Mouse (Mus musculus): ENCODE data around the gene Alg14. TPM values are rescaled to one million over a fixed set of nuclear protein-coding genes. Genes with fewer than 3 reads are reported as not detected.

Alg14 gene
- 28.5 and 32.2 TPM in 2 replicates for polyA plus RNA-seq (2016; fragmentation: Nextera tagmentation; extraction: Ambion mirVana)

DNA sequence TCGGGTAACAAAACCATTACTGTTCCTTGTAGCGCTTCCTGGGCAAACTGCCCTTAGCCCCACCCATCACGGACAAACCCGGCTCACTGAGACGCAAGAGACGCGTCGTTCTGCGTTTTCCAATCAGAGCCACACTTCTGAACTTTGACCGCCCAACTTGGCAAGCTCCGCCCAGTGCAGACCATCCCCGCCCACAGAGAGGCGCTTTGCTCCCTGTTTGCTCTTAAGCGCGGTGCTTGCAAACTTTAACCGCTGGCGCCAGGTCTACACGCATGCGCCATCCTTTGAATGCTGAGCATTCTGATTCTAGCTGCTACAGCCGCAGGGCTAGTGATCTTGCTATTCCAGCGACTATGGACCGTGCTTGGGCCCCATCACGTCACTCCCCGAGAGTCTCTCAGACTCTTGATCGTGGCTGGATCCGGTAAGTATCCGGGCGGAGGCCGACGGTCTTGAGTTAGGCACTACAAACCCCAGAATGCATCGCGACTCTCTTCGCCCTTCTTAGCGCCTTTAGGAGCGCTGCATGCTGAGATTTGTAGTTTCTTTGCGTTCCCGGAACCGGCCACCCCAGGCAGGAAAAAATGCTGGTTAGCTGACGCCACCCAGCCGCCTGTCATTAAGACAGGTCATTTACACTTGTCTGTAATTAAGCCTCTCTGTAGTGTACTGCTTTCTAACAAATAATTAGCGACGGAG lies at the start of gene Alg14:
Gene Alg14 (plus strand): TSS at position 214 of the 699 bp plus-strand sequence.
- H3K4me2 ChIP-seq, result peak within 1 kb of the TSS; percentile 60
- WGBS, result under 1% methylated on average over 42 of the region's 42 CpGs
- peak within 1 kb of the TSS; percentile 52 for H3K4me3 ChIP-seq (replicated peaks)
- H3K9me3 ChIP-seq, result no peaks in the 10 kb centered on the region
- peak within 1 kb of the TSS; percentile 90 for H3K27ac ChIP-seq
- H3K4me1 ChIP-seq (replicated peaks), result peaks cover 6% of the 10 kb centered on the region; the same call in 1 of the 2 replicates
- no peaks in the 10 kb centered on the region for H3K27me3 ChIP-seq
- peak; percentile 97 for ATAC-seq (ENCODE audit: insufficient number of reproducible peaks, insufficient read depth, low FRiP score, low TSS enrichment, low read depth)
- H3K9ac ChIP-seq (replicated peaks), result peak within 1 kb of the TSS; percentile 61
- H3K36me3 ChIP-seq, result no peaks in the 10 kb centered on the region

DNA sequence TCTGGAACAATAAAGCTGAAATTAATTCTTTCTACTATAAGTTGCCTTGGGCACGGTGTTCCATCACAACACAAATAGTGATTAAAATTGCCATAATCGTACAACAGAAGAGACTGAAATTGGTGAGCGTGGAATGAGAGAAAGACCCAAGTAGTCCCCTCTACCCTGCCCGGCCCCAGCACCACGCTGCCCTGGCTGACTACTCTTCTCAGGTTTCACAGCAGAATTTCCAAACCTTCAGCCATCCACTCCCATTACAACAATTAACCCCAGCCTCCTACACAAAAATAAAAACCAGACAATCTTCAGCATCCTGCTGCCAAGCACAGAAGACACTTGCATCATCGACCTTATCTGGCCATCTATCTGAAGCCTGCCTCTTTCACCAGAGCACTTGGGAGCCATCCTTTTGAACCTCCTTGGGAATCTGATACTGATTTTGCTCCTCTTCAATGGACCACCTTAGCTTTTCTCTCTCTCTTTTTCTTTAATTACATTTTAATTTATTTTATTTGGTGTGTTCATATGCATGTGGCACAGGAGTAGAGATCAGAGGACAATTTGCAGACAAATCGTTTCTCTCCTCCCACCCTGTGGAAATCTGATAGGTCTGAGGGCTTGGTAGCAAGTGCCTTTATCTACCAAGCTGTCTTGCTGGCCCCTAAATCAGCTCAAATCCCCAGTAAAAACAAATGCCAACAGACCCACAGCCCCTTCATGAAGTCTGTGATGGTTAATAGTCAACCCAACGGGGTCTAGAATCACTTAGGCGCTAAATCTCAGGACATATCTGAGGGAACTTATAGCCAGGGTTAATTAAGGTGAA lies 49.2 kb upstream of the Alg14 start:
- no peaks in the 10 kb centered on the region for H3K9me3 ChIP-seq
- 33% methylated on average over 9 of the region's 9 CpGs for WGBS
- 0 out of 2 replicates have a peak, but pooled peaks have one; percentile 24 for ATAC-seq (ENCODE audit: insufficient number of reproducible peaks, insufficient read depth, low FRiP score, low TSS enrichment, low read depth)
- no peak overlapping the region for H3K4me3 ChIP-seq (replicated peaks)
- H3K4me2 ChIP-seq, result no peak overlapping the region
- H3K27ac ChIP-seq, result no peak overlapping the region
- no peak overlapping the region for H3K9ac ChIP-seq (replicated peaks)
- no peaks in the 10 kb centered on the region for H3K27me3 ChIP-seq
- H3K36me3 ChIP-seq, result no peaks in the 10 kb centered on the region
- H3K4me1 ChIP-seq (replicated peaks), result peaks cover 26% of the 10 kb centered on the region

DNA sequence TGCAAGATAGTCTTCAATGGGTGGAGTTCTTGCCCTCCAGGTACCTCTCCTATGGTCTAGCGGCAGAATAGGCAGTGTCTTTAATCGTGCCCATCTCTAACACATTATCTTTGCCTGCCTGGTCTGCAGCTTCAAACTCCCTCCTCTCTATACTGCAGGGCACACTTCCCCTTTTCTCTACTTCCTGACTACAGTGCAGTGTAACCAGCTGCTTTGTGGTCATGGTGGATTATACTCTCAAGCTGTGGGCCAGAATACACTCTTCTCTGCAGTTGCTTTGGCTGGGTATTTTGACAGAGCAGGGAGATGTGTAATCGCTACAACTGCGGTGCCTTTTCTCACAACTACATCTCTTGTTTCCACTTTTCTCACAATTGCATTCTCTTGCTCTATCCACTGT lies 48.6 kb upstream of the Alg14 start:
- H3K36me3 ChIP-seq, result no peaks in the 10 kb centered on the region
- H3K9me3 ChIP-seq, result no peaks in the 10 kb centered on the region
- no peak for ATAC-seq (ENCODE audit: insufficient number of reproducible peaks, insufficient read depth, low FRiP score, low TSS enrichment, low read depth)
- H3K4me1 ChIP-seq (replicated peaks), result peaks cover 26% of the 10 kb centered on the region
- no peaks in the 10 kb centered on the region for H3K27me3 ChIP-seq
- H3K4me3 ChIP-seq (replicated peaks), result no peak overlapping the region
- WGBS, result 74% methylated on average over 4 of the region's 4 CpGs
- no peak overlapping the region for H3K4me2 ChIP-seq
- no peak overlapping the region for H3K9ac ChIP-seq (replicated peaks)
- H3K27ac ChIP-seq, result no peak overlapping the region

- no peak overlapping the region for H3K4me2 ChIP-seq
- H3K27me3 ChIP-seq, result no peaks in the 10 kb centered on the region
- no peak overlapping the region for H3K4me3 ChIP-seq (replicated peaks)
- no peaks in the 10 kb centered on the region for H3K36me3 ChIP-seq
- no peak for ATAC-seq (ENCODE audit: insufficient number of reproducible peaks, insufficient read depth, low FRiP score, low TSS enrichment, low read depth)
- no peaks in the 10 kb centered on the region for H3K9me3 ChIP-seq
- H3K9ac ChIP-seq (replicated peaks), result no peak overlapping the region
- 83% methylated on average over 9 of the region's 9 CpGs for WGBS
- H3K4me1 ChIP-seq (replicated peaks), result no peaks in the 10 kb centered on the region
- H3K27ac ChIP-seq, result no peak overlapping the region
These were observed 41.5 kb upstream of the Alg14 start for GRCm38 (mm10) chr3:121250048-121250447.

DNA sequence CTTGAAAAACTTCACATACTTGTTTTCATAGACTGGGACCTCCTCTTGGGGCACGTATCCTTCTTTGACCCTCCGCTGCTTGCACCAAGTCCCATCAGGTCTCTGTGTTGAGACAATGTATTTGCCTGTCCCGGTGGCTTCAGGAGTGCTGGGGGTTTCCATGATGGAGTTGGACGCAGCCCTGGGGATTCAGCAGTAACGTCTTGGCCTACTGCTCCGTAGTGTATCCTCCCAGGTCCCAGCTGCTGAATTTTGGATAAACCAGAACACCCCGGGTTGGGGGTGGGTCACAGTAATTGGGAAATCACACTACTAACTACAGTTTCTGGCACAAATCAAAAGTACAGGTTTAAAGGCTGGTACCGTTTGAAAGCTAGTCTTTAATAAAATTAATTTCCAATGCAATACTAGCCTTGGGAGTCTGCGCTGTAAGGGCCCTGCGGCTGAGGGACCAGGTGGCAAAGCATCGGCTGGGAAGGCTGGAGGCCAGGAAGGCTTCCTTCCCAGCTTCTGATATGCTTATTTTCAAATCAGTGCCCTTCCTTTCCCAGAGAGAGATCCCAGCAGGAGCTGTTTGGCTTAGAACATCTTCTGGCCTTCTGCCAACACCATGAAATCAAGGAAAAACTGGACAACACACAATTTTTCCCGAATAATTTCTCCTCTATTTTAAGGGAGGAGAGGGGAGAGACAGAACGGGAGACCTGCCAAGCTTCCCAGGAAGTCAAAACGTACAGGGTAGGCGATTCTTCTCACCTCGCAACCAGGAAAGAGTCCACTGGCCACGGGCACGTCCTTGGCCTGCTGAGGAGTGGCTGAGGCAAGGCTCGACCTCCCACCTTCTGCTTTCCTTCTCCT lies 40.8 kb upstream of the Alg14 start:
- 81% methylated on average over 19 of the region's 19 CpGs for WGBS
- no peak for ATAC-seq (ENCODE audit: insufficient number of reproducible peaks, insufficient read depth, low FRiP score, low TSS enrichment, low read depth)

GRCm38 (mm10) chr3:121255501-121255900 lies 36.1 kb upstream of the Alg14 start:
- Histone ChIP-seq H3K4me3 (replicated peaks) (no peak overlapping the region), H3K36me3 (no peaks in the 10 kb centered on the region), H3K27me3 (peaks cover 22% of the 10 kb centered on the region), H3K4me1 (replicated peaks) (no peaks in the 10 kb centered on the region; the same call in 1 of the 2 replicates), H3K9me3 (no peaks in the 10 kb centered on the region), H3K27ac (no peak overlapping the region), H3K4me2 (no peak overlapping the region), H3K9ac (replicated peaks) (no peak overlapping the region)
- ATAC-seq (ENCODE audit: insufficient number of reproducible peaks, insufficient read depth, low FRiP score, low TSS enrichment, low read depth), result no peak
- WGBS, result 79% methylated on average over 7 of the region's 7 CpGs

More for the DNA sequence above, 40.8 kb upstream of the Alg14 start:
- Histone ChIP-seq H3K4me2 (no peak overlapping the region), H3K36me3 (no peaks in the 10 kb centered on the region), H3K4me1 (replicated peaks) (no peaks in the 10 kb centered on the region), H3K9ac (replicated peaks) (no peak overlapping the region), H3K4me3 (replicated peaks) (no peak overlapping the region), H3K9me3 (no peaks in the 10 kb centered on the region), H3K27ac (no peak overlapping the region), H3K27me3 (no peaks in the 10 kb centered on the region)

DNA sequence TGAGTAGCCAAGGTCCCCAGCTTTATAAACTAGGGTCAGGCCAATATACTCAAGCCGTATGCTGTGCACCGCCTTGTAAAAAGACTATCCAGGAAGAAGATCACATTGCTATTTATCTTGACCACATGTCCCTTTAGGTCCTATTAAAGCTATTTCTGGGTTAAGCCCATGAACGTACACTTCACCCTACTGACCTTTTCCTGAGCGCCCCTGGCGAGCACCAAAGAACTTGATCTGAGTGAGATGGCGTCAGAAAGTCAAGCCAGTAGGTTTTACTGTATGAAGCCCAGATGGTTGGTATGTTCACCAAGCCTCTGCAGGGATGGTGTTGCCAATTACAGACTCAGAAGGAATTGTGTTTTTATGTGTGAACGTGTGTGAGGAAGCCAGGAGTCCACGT lies 35.4 kb upstream of the Alg14 start:
- no peak overlapping the region for H3K9ac ChIP-seq (replicated peaks)
- 73% methylated on average over 8 of the region's 8 CpGs for WGBS
- no peak for ATAC-seq (ENCODE audit: insufficient number of reproducible peaks, insufficient read depth, low FRiP score, low TSS enrichment, low read depth)

GRCm38 (mm10) chr3:121257418-121257817 lies 34.2 kb upstream of the Alg14 start:
- Histone ChIP-seq H3K4me3 (replicated peaks) (no peak overlapping the region), H3K27me3 (peaks cover 38% of the 10 kb centered on the region), H3K36me3 (no peaks in the 10 kb centered on the region), H3K9me3 (no peaks in the 10 kb centered on the region), H3K9ac (replicated peaks) (no peak overlapping the region), H3K4me1 (replicated peaks) (no peaks in the 10 kb centered on the region; the same call in 1 of the 2 replicates), H3K27ac (no peak overlapping the region), H3K4me2 (no peak overlapping the region)
- 82% methylated on average over 10 of the region's 10 CpGs for WGBS
- ATAC-seq (ENCODE audit: insufficient number of reproducible peaks, insufficient read depth, low FRiP score, low TSS enrichment, low read depth), result no peak

More for the DNA sequence above, 35.4 kb upstream of the Alg14 start:
- Histone ChIP-seq H3K4me1 (replicated peaks) (no peaks in the 10 kb centered on the region; the same call in 1 of the 2 replicates), H3K27ac (no peak overlapping the region), H3K36me3 (no peaks in the 10 kb centered on the region), H3K9me3 (no peaks in the 10 kb centered on the region), H3K4me2 (no peak overlapping the region), H3K27me3 (peaks cover 28% of the 10 kb centered on the region), H3K4me3 (replicated peaks) (no peak overlapping the region)

DNA sequence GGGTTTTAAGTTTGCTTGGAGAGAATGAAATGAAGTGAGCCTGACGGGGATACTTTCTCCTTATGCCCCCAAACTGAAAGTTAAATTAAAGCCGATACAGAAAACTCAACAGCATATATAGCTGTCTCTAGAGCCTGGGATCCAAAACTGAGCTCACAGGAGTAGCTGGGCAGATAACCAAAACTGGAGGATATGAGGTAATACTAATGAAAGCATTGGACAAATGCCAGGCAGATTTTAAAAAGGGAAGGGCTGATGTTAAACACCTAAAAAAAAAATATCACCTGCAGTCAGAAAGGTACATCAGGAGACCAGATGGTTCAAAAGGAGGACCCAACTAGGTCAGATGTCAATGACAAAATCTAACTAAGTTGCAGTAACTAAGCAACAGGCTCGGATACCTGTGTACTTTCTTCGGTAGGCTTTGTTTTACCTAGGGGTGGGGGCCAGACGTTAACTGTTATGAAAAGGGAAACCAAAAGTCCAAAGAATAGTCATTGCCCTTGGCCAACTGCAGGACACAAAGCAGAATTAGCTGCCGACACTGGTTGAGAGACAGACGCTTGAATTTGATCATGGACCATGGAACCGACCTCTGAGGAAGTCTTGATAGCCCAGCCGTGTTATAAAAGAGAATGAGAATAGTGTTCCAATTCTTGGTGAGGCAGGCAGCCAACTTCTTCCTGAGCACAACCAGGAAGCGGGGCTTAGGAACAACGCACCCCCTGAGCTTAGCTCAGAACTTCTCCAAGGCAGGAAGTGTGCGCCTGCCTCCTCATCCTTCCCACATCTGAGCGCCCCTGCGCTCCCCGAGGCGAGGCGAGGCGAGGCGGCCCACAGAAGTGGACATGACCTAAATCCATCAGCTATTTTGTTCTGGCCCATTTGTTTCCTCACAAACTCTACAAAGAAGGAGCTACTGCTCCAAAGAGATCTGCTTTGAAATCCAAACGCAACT lies 32.8 kb upstream of the Alg14 start:
- no peaks in the 10 kb centered on the region for H3K36me3 ChIP-seq
- no peak overlapping the region for H3K27ac ChIP-seq
- 79% methylated on average over 20 of the region's 20 CpGs for WGBS

DNA sequence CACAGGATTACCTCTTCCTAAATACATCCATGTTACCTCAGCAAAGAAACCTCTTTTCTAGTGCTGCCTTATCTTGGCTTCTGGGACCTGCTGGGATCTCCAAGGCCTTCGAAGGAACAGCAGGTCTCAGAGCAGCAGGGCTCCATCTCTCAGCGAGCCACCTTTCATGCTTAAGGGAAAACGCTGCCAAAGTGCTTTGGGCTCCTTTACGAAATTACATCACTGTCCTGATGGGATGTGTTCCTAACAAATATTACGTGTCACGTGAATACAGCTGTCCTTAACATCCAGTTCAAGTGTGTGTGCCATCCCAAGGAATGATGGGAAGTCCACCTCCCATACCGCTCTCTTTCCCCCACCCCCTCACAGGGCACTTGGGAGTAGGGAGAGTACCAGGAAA lies 31.5 kb upstream of the Alg14 start:
- Histone ChIP-seq H3K27me3 (peaks cover 62% of the 10 kb centered on the region), H3K36me3 (no peaks in the 10 kb centered on the region), H3K4me2 (no peak overlapping the region), H3K27ac (no peak overlapping the region), H3K4me1 (replicated peaks) (no peaks in the 10 kb centered on the region; the same call in 1 of the 2 replicates), H3K4me3 (replicated peaks) (no peak overlapping the region), H3K9ac (replicated peaks) (no peak overlapping the region), H3K9me3 (no peaks in the 10 kb centered on the region)
- 81% methylated on average over 7 of the region's 7 CpGs for WGBS
- no peak for ATAC-seq (ENCODE audit: insufficient number of reproducible peaks, insufficient read depth, low FRiP score, low TSS enrichment, low read depth)

More for the DNA sequence above, 32.8 kb upstream of the Alg14 start:
- H3K4me1 ChIP-seq (replicated peaks), result no peaks in the 10 kb centered on the region; the same call in 1 of the 2 replicates
- no peaks in the 10 kb centered on the region for H3K9me3 ChIP-seq
- H3K4me3 ChIP-seq (replicated peaks), result no peak overlapping the region
- H3K27me3 ChIP-seq, result peaks cover 51% of the 10 kb centered on the region
- H3K9ac ChIP-seq (replicated peaks), result no peak overlapping the region
- ATAC-seq (ENCODE audit: insufficient number of reproducible peaks, insufficient read depth, low FRiP score, low TSS enrichment, low read depth), result no peak
- no peak overlapping the region for H3K4me2 ChIP-seq
